Mouse (Mus musculus): ENCODE results near the gene Pcolce. TPM values are rescaled to one million over a fixed set of nuclear protein-coding genes. Genes with fewer than 3 reads are reported as not detected.

The Pcolce gene
- polyA plus RNA-seq, 2 experiments, result 11.6 to 12.2 TPM

DNA sequence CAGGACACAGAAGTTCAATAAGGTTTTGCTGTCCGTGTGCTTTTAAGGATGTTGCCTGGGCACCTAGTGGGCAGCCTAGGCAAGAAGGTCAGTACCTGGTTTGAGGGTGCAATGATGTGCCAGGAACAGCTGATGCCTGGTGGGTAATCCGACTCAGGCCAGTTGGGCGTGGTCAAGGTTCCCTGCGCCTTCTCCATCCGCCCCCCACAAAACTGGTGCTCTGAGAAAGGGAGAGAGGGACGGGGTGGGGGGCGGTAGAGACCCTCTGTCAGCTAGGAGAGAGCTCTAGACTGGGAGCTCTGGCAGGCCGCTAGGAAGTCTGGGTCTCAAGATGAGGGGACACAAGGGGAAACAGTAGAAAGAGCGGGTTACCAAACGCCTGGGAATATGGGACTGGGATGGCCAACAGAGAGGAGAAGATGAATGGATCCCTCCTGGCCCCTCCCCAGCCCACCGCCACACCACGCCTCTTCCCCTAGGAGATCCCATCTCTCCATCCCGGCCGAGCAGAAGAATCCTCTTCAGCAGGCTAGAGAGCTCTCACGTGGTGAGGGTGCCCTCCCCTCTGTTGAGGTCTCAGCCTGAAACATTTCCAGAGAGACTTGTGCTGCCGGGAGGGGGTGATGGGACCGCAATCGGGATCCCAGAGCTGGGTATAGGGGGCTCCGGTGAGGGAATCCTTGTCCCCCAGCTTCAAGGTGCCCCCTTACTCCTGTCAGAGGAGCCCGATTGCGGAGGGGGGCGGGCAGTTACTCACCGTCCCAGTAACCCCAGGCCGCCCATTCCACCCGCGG is 5.5 kb downstream of the Pcolce start:
- Histone ChIP-seq H3K27me3 (ENCODE audit: control insufficient read depth, insufficient read depth, low read length) (no peaks in the 10 kb centered on the region), H3K27ac (no peak overlapping the region), H3K36me3 (replicated peaks; ENCODE audit: control insufficient read depth, insufficient read depth, low read depth) (no peaks in the 10 kb centered on the region), H3K4me2 (ENCODE audit: low read depth) (no peak overlapping the region), H3K9me3 (ENCODE audit: control insufficient read depth, low read length) (no peaks in the 10 kb centered on the region), H3K4me1 (replicated peaks; ENCODE audit: control insufficient read depth in 2 of 2, insufficient read depth in 2 of 2, low read length in 1 of 2) (peaks cover 12 to 14% of the 10 kb centered on the region in 2 experiments), H3K4me3 (ENCODE audit: insufficient read depth in 1 of 2, low read depth in 2 of 2, low read length in 2 of 2) (no peak overlapping the region), H3K9ac (replicated peaks) (no peak overlapping the region)
- 36% methylated on average over 26 of the region's 26 CpGs for WGBS (ENCODE audit: insufficient replicate concordance)
- ATAC-seq (ENCODE audit: insufficient read depth), result no peak
- DNase-seq (ENCODE audit: low read depth in 3 of 3, low spot score in 3 of 3), result no peak
- TF ChIP-seq EP300 (IDR thresholded peaks at IDR 0.05; ENCODE audit: low read depth) (no peak), CTCF (IDR thresholded peaks at IDR 0.05; ENCODE audit: low read depth) (no peak)

DNA sequence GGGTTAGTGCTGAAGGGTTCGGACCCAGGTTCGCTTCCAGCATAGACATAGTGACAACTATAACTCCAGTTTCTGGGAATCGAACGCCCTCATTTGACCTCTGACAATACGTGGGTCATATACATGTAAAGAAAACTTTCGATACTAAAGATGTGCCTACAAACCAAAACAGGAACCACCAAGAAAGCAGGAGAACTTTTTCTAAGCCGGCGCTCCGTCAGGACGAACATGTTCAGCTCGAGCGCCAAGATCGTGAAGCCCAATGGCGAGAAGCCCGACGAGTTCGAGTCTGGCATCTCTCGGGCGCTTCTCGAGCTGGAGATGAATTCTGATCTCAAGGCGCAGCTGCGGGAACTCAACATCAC is 12.2 kb downstream of the Pcolce start:
- DNase-seq (ENCODE audit: low read depth in 3 of 3, low spot score in 3 of 3) (no peak), ATAC-seq (ENCODE audit: insufficient read depth) (no peak)
- H3K27me3 ChIP-seq (ENCODE audit: control insufficient read depth, insufficient read depth, low read length), result no peaks in the 10 kb centered on the region
- peak overlapping the region; percentile 99 for H3K4me2 ChIP-seq (ENCODE audit: low read depth)
- TF ChIP-seq EP300 (IDR thresholded peaks at IDR 0.05; ENCODE audit: low read depth) (no peak), CTCF (IDR thresholded peaks at IDR 0.05; ENCODE audit: low read depth) (no peak)
- WGBS (ENCODE audit: insufficient replicate concordance), result under 1% methylated on average over 22 of the region's 22 CpGs
- H3K9ac ChIP-seq (replicated peaks), result peak overlapping the region; percentile 89
- H3K36me3 ChIP-seq (replicated peaks; ENCODE audit: control insufficient read depth, insufficient read depth, low read depth), result no peaks in the 10 kb centered on the region
- no peaks in the 10 kb centered on the region for H3K9me3 ChIP-seq (ENCODE audit: control insufficient read depth, low read length)
- H3K27ac ChIP-seq, result peak overlapping the region; percentile 92
- peak overlapping the region; percentile 80 to 88 for H3K4me3 ChIP-seq (ENCODE audit: insufficient read depth in 1 of 2, low read depth in 2 of 2, low read length in 2 of 2)
- H3K4me1 ChIP-seq (replicated peaks; ENCODE audit: control insufficient read depth in 2 of 2, insufficient read depth in 2 of 2, low read length in 1 of 2), result peaks cover 35 to 45% of the 10 kb centered on the region in 2 experiments

DNA sequence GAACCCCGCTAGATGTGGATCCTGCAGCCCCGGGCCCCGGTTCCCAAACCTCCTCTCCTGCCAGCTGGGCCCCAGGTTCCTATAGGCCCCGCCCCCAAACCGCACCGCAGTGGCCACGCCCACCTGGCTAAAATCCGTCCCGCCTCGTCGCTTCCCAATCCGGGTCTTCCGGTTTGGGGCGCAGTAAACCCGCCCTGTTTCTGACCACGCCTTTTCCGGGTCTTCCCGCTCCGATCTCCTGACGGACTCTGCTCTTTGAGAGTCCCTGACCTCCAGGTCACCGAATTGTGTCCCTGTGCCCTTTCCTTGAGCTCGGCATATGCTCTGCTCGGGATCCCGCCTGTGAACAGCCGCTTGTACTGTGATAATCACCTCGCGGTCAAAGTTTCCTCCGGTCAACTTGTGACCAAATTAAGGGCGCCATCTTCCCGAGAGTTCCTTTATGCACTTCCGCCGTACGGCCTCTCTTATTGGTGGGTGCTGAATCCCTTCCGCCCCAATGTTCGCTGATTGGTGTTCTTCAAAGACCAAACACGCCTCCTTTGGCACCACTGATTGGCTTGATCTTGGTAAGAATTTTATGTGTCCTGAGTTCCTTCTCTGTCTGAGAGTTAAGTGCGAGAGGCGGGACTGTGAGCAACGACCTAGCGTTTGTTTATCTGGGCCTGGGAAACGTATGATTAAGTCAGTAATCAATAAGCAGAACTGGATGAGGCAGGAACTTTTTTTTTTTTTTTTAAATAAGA is 12.8 kb downstream of the Pcolce start, which contains the start of gene Mospd3:
Gene Mospd3, minus strand, starts transcription at position 440 of the 746 bp plus-strand sequence.
- peak within 1 kb of the TSS; percentile 99 for H3K4me2 ChIP-seq (ENCODE audit: low read depth)
- ATAC-seq (ENCODE audit: insufficient read depth) (peak; percentile 94), DNase-seq (ENCODE audit: low read depth in 3 of 3, low spot score in 3 of 3) (peak; percentile 99)
- WGBS (ENCODE audit: insufficient replicate concordance), result under 1% methylated on average over 41 of the region's 41 CpGs
- H3K9ac ChIP-seq (replicated peaks), result peak within 1 kb of the TSS; percentile 89
- H3K27ac ChIP-seq, result peak within 1 kb of the TSS; percentile 92
- H3K4me1 ChIP-seq (replicated peaks; ENCODE audit: control insufficient read depth in 2 of 2, insufficient read depth in 2 of 2, low read length in 1 of 2), result peaks cover 31 to 46% of the 10 kb centered on the region in 2 experiments
- H3K36me3 ChIP-seq (replicated peaks; ENCODE audit: control insufficient read depth, insufficient read depth, low read depth), result no peaks in the 10 kb centered on the region
- H3K9me3 ChIP-seq (ENCODE audit: control insufficient read depth, low read length), result no peaks in the 10 kb centered on the region
- no peaks in the 10 kb centered on the region for H3K27me3 ChIP-seq (ENCODE audit: control insufficient read depth, insufficient read depth, low read length)
- peak within 1 kb of the TSS; percentile 80 to 100 for H3K4me3 ChIP-seq (ENCODE audit: insufficient read depth in 1 of 2, low read depth in 2 of 2, low read length in 2 of 2)
- no peak for TF ChIP-seq EP300 (IDR thresholded peaks at IDR 0.05; ENCODE audit: low read depth)
- TF ChIP-seq CTCF (IDR thresholded peaks at IDR 0.05; ENCODE audit: low read depth), result no peak; the same call in 1 of the 2 replicates

DNA sequence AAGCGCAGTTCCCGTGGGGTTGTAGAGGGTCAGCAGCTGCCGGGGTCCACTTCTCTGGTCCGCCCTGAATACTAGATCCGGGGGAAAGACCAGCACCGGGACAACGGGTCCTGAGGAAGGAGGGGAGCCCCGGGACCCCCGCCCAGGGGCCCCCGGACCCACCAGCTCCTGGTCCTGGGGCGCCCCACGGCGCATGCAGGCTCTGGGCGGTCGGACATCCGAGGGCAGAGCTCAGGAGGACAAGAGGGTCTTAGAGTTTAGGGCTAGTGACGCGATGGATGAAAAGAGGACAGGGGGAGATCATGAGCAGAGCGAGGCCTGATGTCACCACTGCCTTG is 13.3 kb downstream of the Pcolce start:
- WGBS (ENCODE audit: insufficient replicate concordance), result 1% methylated on average over 19 of the region's 19 CpGs
- Histone ChIP-seq H3K4me2 (ENCODE audit: low read depth) (peak overlapping the region; percentile 99), H3K36me3 (replicated peaks; ENCODE audit: control insufficient read depth, insufficient read depth, low read depth) (no peaks in the 10 kb centered on the region), H3K9me3 (ENCODE audit: control insufficient read depth, low read length) (no peaks in the 10 kb centered on the region), H3K27ac (peak overlapping the region; percentile 59), H3K27me3 (ENCODE audit: control insufficient read depth, insufficient read depth, low read length) (no peaks in the 10 kb centered on the region), H3K4me3 (ENCODE audit: insufficient read depth in 1 of 2, low read depth in 2 of 2, low read length in 2 of 2) (peak overlapping the region; percentile 80 to 100), H3K9ac (replicated peaks) (peak overlapping the region; percentile 89), H3K4me1 (replicated peaks; ENCODE audit: control insufficient read depth in 2 of 2, insufficient read depth in 2 of 2, low read length in 1 of 2) (peaks cover 27 to 42% of the 10 kb centered on the region in 2 experiments)
- ATAC-seq (ENCODE audit: insufficient read depth), result peak; percentile 42
- DNase-seq (ENCODE audit: low read depth in 3 of 3, low spot score in 3 of 3), result no peak
- 0 out of 2 replicates have a peak, but pooled peaks have one; percentile 4 for TF ChIP-seq CTCF (IDR thresholded peaks at IDR 0.05; ENCODE audit: low read depth)
- TF ChIP-seq EP300 (IDR thresholded peaks at IDR 0.05; ENCODE audit: low read depth), result no peak

DNA sequence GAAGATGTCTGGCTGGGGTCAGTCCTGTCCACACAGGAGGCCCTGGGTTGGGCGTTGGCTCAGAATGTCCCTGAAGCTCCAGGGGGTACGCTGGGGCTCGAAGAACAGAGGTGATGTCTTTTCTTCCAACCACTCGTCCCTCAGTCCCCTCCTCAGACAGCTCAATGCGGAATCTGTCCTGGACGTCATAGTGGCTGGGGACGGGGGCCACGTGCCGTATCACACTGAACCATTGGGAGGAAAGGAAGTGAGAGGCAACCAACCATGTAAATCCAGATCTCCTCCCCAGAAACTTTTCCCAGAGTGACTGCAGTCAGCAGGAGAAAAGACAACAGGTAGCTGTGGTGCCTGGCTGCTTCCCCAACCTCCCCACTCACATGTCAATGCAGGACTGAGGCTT is 14.0 kb downstream of the Pcolce start:
- TF ChIP-seq CTCF (IDR thresholded peaks at IDR 0.05; ENCODE audit: low read depth), result no peak
- no peak for TF ChIP-seq EP300 (IDR thresholded peaks at IDR 0.05; ENCODE audit: low read depth)
- DNase-seq (ENCODE audit: low read depth in 3 of 3, low spot score in 3 of 3), result no peak
- Histone ChIP-seq H3K9me3 (ENCODE audit: control insufficient read depth, low read length) (no peaks in the 10 kb centered on the region), H3K27me3 (ENCODE audit: control insufficient read depth, insufficient read depth, low read length) (no peaks in the 10 kb centered on the region), H3K9ac (replicated peaks) (peak overlapping the region; percentile 89), H3K4me2 (ENCODE audit: low read depth) (peak overlapping the region; percentile 99), H3K36me3 (replicated peaks; ENCODE audit: control insufficient read depth, insufficient read depth, low read depth) (no peaks in the 10 kb centered on the region), H3K4me3 (ENCODE audit: insufficient read depth in 1 of 2, low read depth in 2 of 2, low read length in 2 of 2) (peak overlapping the region; percentile 80 to 100), H3K4me1 (replicated peaks; ENCODE audit: control insufficient read depth in 2 of 2, insufficient read depth in 2 of 2, low read length in 1 of 2) (peaks cover 23 to 38% of the 10 kb centered on the region in 2 experiments), H3K27ac (peak overlapping the region; percentile 59)
- ATAC-seq (ENCODE audit: insufficient read depth), result no peak
- WGBS (ENCODE audit: insufficient replicate concordance), result 29% methylated on average over 9 of the region's 9 CpGs

Measured in liver, embryonic 14.5 days (tissue).